Mouse (Mus musculus): ENCODE data around the gene Neurog1.

Gene Neurog1

GRCm38 (mm10) chr13:56258196-56259020 lies 6.4 kb upstream of the Neurog1 start:
- no peak for DNase-seq

DNA sequence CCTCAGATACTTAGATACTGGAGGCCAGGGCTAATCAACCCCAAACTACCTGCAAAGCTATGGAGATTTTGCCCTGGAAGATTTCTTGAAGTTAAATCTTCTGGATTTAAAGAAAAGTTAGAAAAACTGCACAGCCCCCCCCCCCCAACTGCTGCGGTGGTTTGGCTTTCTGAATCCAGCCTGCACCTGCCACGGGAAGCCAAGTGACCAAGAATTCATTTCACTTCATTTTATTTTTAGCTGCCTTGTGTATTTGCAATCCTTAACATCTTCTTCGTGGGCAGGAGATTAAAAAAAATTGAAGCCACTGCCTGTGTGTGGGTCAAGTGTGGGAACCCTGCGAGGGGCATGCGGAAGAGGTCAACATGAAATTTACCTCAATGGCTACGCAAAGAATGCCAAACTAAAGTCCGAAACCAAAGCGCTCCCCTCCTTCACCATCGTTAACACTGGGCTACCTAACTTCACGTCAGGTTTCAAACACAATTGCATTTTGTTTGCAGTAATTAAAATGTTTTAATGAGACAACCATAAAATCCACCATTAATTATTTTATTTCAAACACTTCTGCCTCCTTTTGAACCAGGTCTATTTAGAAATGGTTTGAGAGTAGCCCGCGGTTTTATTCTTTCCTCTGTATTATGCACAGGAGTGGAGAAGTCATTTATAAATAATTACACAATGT lies 5.6 kb upstream of the Neurog1 start:
- DNase-seq: no peak

DNA sequence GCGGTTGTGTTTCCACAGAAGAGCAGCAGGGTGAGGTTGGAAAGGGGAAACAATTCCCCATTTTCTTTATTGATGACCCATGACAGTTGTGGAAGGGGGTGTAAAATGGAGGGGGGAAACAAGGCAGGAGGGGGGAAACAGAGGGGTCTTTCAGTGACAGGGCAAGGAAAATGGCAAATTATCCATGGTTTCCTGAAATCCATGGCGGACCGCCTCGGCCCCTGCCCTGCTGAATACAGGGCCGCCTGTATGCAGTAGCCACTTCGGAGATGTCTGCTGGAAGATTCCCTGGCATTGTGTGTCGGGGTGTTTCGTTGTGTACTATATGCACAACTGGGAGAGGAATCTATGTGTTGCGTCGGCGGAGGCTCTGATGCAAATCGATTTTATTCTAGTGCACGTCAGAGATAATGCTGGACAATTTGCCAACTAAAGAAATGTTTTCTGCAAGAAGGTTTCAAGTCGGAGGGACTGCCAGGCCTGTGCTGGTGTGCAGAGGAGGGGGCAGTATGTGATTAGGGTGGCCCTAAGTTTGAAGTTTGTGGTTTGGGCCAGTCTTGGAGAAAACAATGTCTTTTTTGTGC lies 4.8 kb upstream of the Neurog1 start:
- no peak for DNase-seq

- DNase-seq: no peak
Observed at GRCm38 (mm10) chr13:56253379-56253778, 1.4 kb upstream of the Neurog1 start.

DNA sequence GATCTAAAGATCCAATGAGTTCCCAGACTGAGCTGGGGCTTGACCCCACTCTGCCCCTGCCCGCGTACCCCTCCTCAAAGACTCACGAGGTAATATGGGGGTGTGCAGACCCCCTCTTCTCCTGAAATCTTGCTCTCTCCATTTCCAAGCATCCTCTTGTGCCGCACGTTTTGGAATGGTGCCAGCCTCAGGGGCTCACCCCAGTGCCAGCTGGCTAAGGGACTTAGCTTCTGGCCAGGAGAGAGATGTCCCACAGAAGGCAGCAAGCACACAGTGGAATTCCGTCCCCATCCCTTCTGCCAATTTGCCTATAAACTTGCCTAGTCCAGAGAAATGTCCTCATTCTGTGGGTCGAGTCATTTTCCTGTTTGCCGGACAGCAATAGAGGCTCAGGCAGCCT lies 820 bp upstream of the Neurog1 start:
- DNase-seq: no peak

GRCm38 (mm10) chr13:56251176-56251923 lies 613 bp downstream of the Neurog1 start:
- no peak for DNase-seq

DNA sequence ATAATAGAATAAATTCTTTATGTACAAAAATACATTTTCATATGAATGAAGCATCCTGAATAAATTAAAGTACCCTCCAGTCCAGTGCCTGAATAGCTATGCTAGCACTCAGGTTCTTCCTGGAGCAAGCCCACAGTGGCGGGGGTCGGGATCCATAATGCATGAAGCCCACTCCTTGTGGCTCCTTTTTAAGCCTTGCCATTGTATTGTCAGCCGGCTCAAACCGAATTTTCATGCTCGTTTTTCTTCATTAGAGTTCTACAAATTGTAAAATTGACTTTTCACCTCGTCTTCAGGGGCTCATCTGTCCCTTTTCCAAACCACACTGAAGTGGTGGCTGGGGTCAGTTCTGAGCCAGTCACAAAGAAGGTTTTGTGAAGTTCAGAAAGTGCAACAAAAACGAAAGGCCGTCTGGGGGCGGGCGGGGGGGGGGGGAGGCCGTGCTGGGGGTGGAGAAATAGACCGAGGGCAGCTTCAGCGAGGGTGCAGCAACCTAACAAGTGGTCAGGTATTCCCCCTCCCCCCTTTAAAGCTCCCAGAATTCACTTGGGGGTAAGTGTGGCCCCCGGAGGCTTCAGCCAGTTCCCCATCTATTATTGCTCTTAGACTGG lies 1.3 kb downstream of the Neurog1 start:
- no peak for DNase-seq

- DNase-seq: no peak
Observed at GRCm38 (mm10) chr13:56249593-56250341, 2.2 kb downstream of the Neurog1 start.

- no peak for DNase-seq
Observed at GRCm38 (mm10) chr13:56243104-56243503, 8.9 kb downstream of the Neurog1 start.

DNA sequence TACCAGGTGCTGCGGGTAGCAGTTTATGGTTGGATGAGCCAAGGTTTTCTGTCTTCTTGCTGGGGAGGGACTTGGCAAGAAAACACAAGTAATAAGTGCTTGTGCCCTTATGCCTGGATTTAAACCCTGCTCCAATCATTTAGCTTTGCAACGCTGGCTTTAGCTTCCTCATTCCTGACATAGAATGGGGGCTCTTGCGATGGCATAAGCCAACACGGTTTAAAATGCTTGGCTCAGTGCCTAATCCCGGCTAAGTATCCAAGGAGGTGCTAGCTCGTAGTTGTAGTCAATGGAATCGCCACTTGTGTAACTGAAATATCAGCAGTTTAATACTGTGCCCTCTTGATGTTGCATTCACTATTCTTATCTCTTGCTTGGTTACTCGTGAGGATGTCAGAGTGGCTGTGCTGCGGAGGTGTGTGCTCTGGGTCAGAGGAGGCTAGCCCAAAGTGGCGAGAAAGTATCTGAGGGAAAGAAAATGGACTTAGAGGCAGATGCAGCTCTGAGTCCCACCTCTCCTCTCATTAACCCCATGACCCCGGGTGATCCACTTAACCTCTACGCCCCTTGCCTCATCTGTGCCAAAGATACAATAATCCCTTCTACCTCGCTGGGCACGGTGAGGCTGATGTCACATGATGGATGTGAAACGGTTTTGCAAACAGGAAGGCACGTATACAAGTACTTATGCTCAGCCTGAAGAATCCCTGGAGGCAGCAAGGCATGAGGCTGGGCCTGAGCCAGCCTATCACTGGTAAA lies 11.8 kb downstream of the Neurog1 start:
- peak in 1 of 2 experiments; percentile 27 for DNase-seq

DNA sequence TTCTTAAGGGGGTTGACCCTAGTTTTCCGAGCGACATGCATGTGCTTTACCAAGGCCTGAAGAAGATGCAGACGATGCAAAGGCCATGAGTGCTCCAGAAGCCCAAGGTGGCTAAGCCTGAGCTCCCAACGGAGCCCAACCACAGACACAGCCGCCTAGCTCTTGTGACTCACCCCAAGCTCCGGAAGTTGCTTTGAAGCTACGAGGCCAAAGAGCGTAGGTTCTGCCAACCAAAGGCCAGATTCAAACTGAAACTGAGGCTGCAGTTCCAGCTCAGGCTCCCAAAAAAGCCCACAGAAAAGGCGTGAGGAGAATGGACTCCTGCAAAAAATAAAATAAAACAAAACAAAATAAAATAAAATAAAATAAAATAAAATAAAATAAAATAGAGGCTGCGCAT lies 14.1 kb downstream of the Neurog1 start:
- DNase-seq: no peak

GRCm38 (mm10) chr13:56236194-56236593 lies 15.8 kb downstream of the Neurog1 start:
- no peak for DNase-seq

DNA sequence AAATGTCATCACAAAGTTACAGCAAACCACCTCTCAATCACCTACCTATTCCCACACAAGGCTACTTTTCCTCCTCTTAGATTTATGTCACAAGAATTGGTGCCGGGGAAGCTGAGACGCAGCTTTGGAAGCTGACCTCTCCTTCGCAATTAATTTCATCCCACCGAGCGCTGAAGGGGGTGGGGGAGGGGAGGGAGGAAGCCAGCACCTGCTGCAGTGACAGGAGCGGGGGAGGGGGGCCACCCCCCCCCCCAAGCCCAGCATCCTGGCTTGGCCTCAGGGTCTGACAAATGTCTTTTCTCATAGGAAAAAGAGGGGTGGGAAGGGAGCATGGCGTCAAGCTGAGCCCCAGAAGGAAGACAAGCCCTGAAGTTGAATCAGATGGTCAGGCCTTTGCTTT lies 23.2 kb downstream of the Neurog1 start:
- no peak for DNase-seq

DNA sequence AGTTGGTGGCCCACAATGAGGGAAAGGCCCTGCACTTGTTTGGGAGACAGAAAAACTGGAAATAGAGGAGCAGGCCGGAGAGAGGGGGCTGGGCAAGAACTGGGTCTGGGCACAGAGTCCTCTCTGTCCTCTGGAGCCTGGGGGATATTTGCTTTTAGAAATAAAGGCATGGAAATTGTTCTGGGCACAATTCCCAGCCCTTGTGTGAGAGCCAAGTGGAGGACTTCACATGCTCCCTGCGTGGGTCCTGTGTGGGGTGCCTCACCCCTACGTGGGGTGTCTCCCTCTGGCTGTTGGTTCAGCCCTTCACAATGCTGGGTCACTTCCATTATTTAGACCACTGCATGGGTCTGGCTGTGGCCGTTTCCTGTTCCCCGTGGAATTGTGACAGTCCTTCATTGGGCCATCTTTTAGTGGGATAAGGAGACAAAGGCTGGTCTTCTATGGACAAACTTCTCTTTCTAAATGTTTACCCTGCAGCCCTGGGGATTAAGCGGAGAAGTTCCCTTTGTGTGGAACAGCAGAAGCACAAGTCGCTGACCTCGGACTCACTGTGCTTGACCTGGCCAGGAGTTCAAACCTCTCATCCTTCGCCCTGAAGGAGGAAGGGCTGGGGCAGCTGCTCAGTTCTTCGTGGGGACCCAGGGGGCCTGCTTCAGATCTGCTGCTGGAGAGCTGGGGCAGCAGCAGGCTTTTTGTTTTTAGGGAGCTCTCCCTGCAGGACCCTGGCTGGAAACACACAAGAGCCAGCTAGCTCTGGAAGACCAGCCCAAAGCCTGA lies 25.6 kb downstream of the Neurog1 start:
- DNase-seq: no peak

DNA sequence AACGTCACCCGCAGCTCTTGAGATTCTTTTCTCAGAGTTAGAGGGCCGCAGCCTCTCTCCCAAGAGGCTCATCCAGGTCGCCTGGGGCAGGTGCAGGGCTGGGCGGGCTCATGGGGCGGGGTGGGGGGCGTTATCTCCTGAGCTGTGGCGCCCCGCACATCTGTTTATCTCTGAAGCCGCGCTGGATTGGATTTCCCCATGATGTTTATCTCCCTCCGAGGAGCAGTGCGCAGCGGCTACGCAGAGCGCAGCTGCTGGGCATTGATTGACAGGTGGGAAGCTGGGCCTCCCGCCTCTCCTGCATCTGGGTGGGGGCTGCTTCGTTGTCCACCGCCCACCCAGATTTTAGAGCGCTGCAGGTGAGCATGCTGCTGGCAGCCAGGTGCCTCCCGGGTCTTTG lies 28.3 kb downstream of the Neurog1 start:
- no peak for DNase-seq

GRCm38 (mm10) chr13:56222849-56223246 lies 29.1 kb downstream of the Neurog1 start:
- no peak for DNase-seq

DNA sequence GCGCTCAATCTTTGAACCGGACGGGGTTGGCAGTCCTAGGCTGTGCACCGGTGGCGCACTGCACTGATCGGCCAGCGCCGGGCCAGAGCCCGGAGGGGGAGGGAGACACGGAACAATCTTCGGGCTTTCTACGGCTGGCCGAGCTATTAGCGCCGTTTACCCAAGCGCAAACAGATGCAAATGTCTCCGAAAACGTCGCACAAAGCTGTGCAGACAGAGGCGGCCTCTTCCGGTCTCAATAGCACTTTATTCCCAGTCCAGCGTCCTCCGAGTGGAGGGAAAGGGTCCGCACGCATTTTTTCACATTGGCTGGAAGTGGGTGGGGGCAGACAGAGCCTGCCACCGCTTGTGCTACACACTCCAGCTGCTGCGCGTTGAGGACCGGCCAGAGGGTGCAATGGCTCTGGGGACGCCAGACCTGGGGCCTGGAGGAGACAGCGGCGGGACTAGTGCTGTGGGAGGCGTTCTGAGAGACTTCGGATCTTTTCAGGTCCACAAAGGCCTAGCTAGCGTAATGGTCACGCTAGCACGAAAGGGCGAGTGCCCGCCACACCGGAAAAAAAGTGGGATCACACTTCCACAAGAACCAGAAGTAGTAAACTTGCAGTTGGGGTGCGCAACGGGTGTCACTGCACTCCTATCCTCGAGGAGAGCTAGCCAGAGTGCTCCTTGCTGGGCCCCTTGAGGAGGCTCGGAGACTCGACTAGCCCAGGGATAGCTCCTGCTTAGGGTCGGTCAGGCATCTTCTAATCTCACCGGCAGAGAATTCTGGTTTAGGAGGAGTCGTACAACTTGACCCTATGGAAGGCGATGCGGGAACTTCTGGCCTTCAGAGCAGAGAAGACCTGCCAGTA lies 29.7 kb downstream of the Neurog1 start:
- peak in 1 of 2 experiments; percentile 15 for DNase-seq

GRCm38 (mm10) chr13:56221129-56221910 lies 30.6 kb downstream of the Neurog1 start:
- DNase-seq: no peak

GRCm38 (mm10) chr13:56219254-56219653 lies 32.7 kb downstream of the Neurog1 start:
- no peak for DNase-seq

All from lung, postnatal 4 days (tissue).